ENCODE assay signal across 26 mouse cellular contexts in genomic region chr3:121909155-121909554, GRCm38 (mm10). TPM values are rescaled to one million over a fixed set of nuclear protein-coding genes. Genes with fewer than 3 reads are reported as not detected.
DNase-seq lines count a peak whose midpoint lies in the region; ATAC-seq lines count a peak whose summit lies in the region.
"Had no signal": no experiment of that assay in that cellular context is flagged by ENCODE, and none has a peak within 500 bp of the region (broad histone marks: within the 10 kb centered on the region; RNA-seq: fewer than 3 reads in every experiment).

No protein-coding gene starts in this region.

- H3K9ac ChIP-seq in heart, embryonic 12.5 days = no peak overlapping the region
- H3K9ac ChIP-seq: forebrain, embryonic 13.5 days; heart, embryonic 13.5 days; hindbrain, embryonic 14.5 days; limb, embryonic 15.5 days; liver, embryonic 13.5 days had no signal

- 69% methylated on average over 3 of the region's 3 CpGs for WGBS in heart, embryonic 12.5 days

- ATAC-seq in heart, embryonic 12.5 days (ENCODE audit: insufficient number of reproducible peaks, low FRiP score) = no peak
- ATAC-seq: CD4-positive, CD25-positive, alpha-beta regulatory T cell, adult 4 months; forebrain, embryonic 13.5 days; intestine, postnatal 0 days; midbrain, embryonic 16.5 days had no signal

- no peaks in the 10 kb centered on the region for H3K9me3 ChIP-seq in heart, embryonic 12.5 days (replicated peaks)
- H3K9me3 ChIP-seq: forebrain, embryonic 13.5 days; heart, embryonic 13.5 days; limb, embryonic 10.5 days; limb, embryonic 15.5 days; liver, embryonic 13.5 days had no signal

- no peak overlapping the region for H3K4me3 ChIP-seq in heart, embryonic 12.5 days
- H3K4me3 ChIP-seq: forebrain, embryonic 13.5 days; heart, embryonic 13.5 days; limb, embryonic 10.5 days; limb, embryonic 15.5 days; liver, embryonic 13.5 days had no signal

- no peaks in the 10 kb centered on the region for H3K27me3 ChIP-seq in heart, embryonic 12.5 days (replicated peaks)
- H3K27me3 ChIP-seq: forebrain, embryonic 13.5 days; heart, embryonic 13.5 days; limb, embryonic 15.5 days; liver, embryonic 13.5 days had no signal

- DNase-seq in heart, adult 18-20 months = peak; percentile 63 to 70
- DNase-seq in layer of hippocampus, adult 11-12 months (ENCODE audit: low spot score) = peak; percentile 11
- DNase-seq in layer of hippocampus, postnatal 10 days (ENCODE audit: low spot score in 2 of 2) = no peak
- DNase-seq in brain, adult 2 months (ENCODE audit: low read depth, low spot score) = peak; percentile 59
- peak; percentile 34 for DNase-seq in gastrocnemius, postnatal 25 days
- no peak for DNase-seq in lung, postnatal 14 days
- DNase-seq: adrenal gland, postnatal 36 days; cerebellum, adult 8-10 months; cerebellum, postnatal 25 days; kidney, adult 9 months; kidney, postnatal 10 days; liver, embryonic 13.5 days; lung, adult 18-20 months; lung, postnatal 10 days; right cerebral cortex, postnatal 25 days; spleen, adult 18-20 months; thymus, postnatal 14 days had no signal

- H3K4me2 ChIP-seq in heart, embryonic 12.5 days = no peak overlapping the region
- H3K4me2 ChIP-seq: forebrain, embryonic 13.5 days; heart, embryonic 13.5 days; hindbrain, embryonic 14.5 days; limb, embryonic 15.5 days; liver, embryonic 13.5 days had no signal

- no peak overlapping the region for H3K27ac ChIP-seq in heart, embryonic 12.5 days (ENCODE audit: poor library complexity, severe bottlenecking)
- H3K27ac ChIP-seq: forebrain, embryonic 13.5 days; heart, embryonic 13.5 days; hindbrain, embryonic 14.5 days; limb, embryonic 10.5 days; limb, embryonic 15.5 days; liver, embryonic 13.5 days had no signal

- peaks cover 32% of the 10 kb centered on the region for H3K4me1 ChIP-seq in heart, embryonic 12.5 days (replicated peaks)
- H3K4me1 ChIP-seq: forebrain, embryonic 13.5 days; limb, embryonic 15.5 days had no signal

- no peaks in the 10 kb centered on the region for H3K36me3 ChIP-seq in heart, embryonic 12.5 days
- H3K36me3 ChIP-seq: heart, embryonic 13.5 days; limb, embryonic 10.5 days; limb, embryonic 15.5 days; liver, embryonic 13.5 days had no signal

RNA-seq across cellular contexts. Expression of gene Arhgap29, which starts 43.2 kb away (rescaled TPM):
- total RNA-seq in heart, adult 18-20 months (2021) = 10 to 100 TPM; 34.8 to 41.2 TPM
- polyA plus RNA-seq in heart, embryonic 12.5 days (2016; fragmentation: Nextera tagmentation; extraction: Ambion mirVana) = 81.7 and 82.9 TPM in 2 replicates
- 10 to 100 TPM; 19.2 to 21.1 TPM for total RNA-seq in layer of hippocampus, postnatal 10 days (2021)
- 10 to 100 TPM; 18.3 to 19.1 TPM for total RNA-seq in gastrocnemius, postnatal 25 days (2021)

Comparison
In these comparisons a context has a peak if more than half of its experiments do, and no peak if none do; other contexts are left out.
1. DNase-seq: peak in heart, adult 18-20 months (2 of 2), layer of hippocampus, adult 11-12 months (single experiment), brain, adult 2 months (single experiment) and gastrocnemius, postnatal 25 days (single experiment); none in layer of hippocampus, postnatal 10 days (0 of 2) and lung, postnatal 14 days (single experiment).